Mouse (Mus musculus) T-helper 2 cell (primary cell): Measurements from ENCODE around the gene Stox2.

Experiments used
- in situ Hi-C: fragments of 300-600 bp; cut with MboI, MseI; formaldehyde crosslinking; loops from one replicate; pipeline ENCODE4 v1.15.1; 2025; ENCODE audit warnings: high pct_unique_total_duplicates

The Stox2 gene

DNA sequence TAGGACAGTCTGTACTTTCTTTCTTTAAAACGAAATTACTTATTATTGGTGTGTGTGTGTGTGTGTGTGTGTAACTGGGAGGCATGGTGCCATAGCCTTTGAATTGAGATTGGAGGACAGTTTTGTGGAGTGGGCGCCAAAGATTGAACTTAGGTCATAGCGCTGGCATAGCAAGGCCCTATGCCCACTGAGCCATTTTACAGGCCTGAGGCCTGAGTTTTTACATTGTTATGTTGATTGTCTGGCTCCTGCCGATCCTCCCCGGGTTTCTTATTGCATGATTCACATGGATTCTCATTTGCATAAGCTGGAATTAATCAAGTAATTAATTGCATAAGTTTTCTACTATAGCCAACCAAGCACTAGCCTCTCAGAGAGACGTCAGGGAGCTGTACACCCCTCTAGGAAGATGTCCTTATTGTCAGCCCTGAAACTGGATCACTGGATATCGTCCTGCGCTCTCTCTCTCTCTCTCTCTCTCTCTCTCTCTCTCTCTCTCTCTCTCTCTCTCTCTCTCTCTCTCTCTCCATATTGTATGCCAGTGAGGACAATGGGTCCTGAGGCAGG is 90.7 kb downstream of the Stox2 start:
- in situ Hi-C loops, result no loop called here

- in situ Hi-C loops, result no loop called here
Measured at GRCm38 (mm10) chr8:47354523-47355168, 91.5 kb downstream of the Stox2 start.

- in situ Hi-C loops, result no loop called here
Measured at GRCm38 (mm10) chr8:47351914-47352701, 94.1 kb downstream of the Stox2 start.

DNA sequence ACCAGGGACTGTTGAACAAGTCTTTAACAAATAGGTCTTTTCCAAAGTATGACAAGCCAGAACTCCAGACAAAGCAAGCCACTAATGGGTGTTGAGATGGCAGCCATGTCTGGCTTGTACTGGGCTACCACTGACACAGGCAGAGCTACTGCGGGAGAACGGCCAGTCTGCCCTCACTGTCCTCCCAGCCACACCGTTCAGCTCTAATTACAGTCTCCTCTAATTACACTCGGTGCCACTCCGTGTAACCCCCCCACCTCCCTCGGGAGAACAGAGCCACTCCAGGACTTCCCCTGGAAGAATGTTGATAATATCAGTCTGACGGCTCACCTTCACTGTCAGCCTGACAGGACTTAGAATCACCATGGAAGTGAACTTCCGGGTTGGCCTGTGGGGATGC is 97.1 kb downstream of the Stox2 start:
- in situ Hi-C loops, result no loop called here

- in situ Hi-C loops, result no loop called here
Measured at GRCm38 (mm10) chr8:47347809-47348208, 98.4 kb downstream of the Stox2 start.

GRCm38 (mm10) chr8:47345772-47346103 is 100.4 kb downstream of the Stox2 start:
- in situ Hi-C loops, result no loop called here

GRCm38 (mm10) chr8:47345085-47345771 is 100.9 kb downstream of the Stox2 start:
- in situ Hi-C loops, result no loop called here

GRCm38 (mm10) chr8:47341474-47341873 is 104.7 kb downstream of the Stox2 start:
- in situ Hi-C loops, result no loop called here

GRCm38 (mm10) chr8:47338691-47339323 is 107.4 kb downstream of the Stox2 start:
- in situ Hi-C loops, result no loop called here

GRCm38 (mm10) chr8:47336433-47336832 is 109.7 kb downstream of the Stox2 start:
- in situ Hi-C loops, result no loop called here

GRCm38 (mm10) chr8:47335940-47336339 is 110.2 kb downstream of the Stox2 start:
- in situ Hi-C loops, result no loop called here

DNA sequence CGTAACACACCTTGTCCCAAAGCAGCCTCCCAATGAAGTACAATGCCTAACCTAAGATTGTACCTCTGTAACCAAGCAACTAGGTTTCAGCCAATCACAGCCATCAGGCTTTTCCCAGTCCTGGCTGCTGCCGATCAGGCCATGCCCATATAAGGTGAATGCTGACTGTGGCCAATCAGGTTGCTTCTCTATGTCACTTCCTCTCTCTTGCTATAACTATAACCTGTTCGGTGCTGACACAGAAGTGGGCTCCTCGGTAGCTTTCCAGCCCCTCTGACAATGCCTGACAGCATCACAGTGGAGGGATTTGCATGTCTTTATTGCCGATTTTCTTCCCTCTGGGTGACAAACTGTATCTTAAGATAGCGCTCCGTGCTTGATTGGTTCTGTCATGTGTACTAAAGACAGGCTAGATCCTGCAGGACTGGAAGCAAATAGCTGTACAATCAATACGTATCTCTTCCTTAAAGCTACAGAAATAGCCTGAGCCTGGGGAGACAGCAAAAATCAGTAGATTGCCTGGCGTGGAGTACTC is 111.9 kb downstream of the Stox2 start:
- in situ Hi-C loops, result no loop called here

- in situ Hi-C loops, result no loop called here
Measured at GRCm38 (mm10) chr8:47332941-47333340, 113.2 kb downstream of the Stox2 start.

GRCm38 (mm10) chr8:47330982-47331381 is 115.2 kb downstream of the Stox2 start:
- in situ Hi-C loops, result no loop called here

GRCm38 (mm10) chr8:47326348-47326747 is 119.8 kb downstream of the Stox2 start:
- in situ Hi-C loops, result no loop called here

GRCm38 (mm10) chr8:47324117-47324820 is 121.9 kb downstream of the Stox2 start:
- in situ Hi-C loops, result no loop called here

DNA sequence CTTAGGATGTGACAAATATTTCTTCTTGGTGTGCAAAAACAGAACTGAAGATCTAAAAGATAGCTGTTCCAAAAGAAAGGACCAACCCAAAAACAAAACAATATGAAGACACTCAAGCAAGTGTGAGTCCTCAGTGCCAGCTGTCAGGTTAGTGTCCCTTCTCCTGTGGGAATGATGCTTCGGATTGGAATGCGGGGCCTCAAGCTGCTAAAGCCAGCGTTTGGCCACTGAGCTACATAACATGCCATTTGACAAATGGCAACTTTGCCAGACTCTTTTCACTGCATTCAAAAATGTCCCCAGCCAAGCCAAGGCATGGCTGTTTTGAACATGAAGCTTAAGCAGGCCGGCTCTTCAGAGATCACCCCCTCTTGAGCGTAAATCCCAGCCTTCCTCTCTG is 124.9 kb downstream of the Stox2 start:
- in situ Hi-C loops, result no loop called here

- in situ Hi-C loops, result no loop called here
Measured at GRCm38 (mm10) chr8:47320707-47321106, 125.5 kb downstream of the Stox2 start.

DNA sequence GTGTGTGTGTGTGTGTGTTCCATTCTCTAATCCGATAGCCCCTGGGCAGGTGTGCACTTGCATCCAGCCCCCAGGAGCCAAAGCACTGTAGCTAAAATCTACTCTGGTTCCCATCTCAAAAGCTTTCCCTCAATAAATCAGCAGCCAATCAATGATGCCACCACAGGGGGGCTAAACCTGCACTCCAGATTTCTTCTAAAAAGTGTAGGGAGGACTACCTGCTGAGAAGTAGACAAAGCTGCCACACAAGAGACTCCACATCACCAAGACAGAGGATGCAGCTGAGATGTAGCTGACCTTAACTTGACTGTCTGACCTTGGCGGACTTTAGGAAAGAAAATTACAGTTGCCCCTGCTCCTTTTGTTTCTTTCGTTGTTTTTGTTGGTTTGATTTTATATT is 127.7 kb downstream of the Stox2 start:
- in situ Hi-C loops, result no loop called here

GRCm38 (mm10) chr8:47308176-47308575 is 138.0 kb downstream of the Stox2 start:
- in situ Hi-C loops, result loop anchor here (10.0 kb wide), 1 partner anchor 867 kb away; no protein-coding TSS in a partner anchor

- in situ Hi-C loops, result loop anchor here (10.0 kb wide), 1 partner anchor 868 kb away; no protein-coding TSS in a partner anchor
Measured at GRCm38 (mm10) chr8:47306372-47306771, 139.8 kb downstream of the Stox2 start.
